Mouse (Mus musculus) brain, embryonic 14.5 days (tissue): Measurements from ENCODE around the gene Pdzrn4.

Experiments used
- CTCF ChIP-seq: fragments of 200-500 bp; IDR thresholded peaks from 2 replicates; pipeline ENCODE4 v1.5.1; 2012; ENCODE audit warnings: inconsistent platforms, mild to moderate bottlenecking, moderate library complexity, borderline replicate concordance; ENCODE audit not compliant: insufficient read depth, insufficient read length; ENCODE audit errors: extremely low read depth
- POLR2A ChIP-seq: fragments of 200-500 bp; IDR thresholded peaks from 2 replicates; pipeline ENCODE4 v1.6.1; 2012; ENCODE audit warnings: mild to moderate bottlenecking, inconsistent platforms, borderline replicate concordance; ENCODE audit not compliant: poor library complexity, insufficient read depth, insufficient read length, severe bottlenecking; ENCODE audit errors: extremely low read depth

DNA sequence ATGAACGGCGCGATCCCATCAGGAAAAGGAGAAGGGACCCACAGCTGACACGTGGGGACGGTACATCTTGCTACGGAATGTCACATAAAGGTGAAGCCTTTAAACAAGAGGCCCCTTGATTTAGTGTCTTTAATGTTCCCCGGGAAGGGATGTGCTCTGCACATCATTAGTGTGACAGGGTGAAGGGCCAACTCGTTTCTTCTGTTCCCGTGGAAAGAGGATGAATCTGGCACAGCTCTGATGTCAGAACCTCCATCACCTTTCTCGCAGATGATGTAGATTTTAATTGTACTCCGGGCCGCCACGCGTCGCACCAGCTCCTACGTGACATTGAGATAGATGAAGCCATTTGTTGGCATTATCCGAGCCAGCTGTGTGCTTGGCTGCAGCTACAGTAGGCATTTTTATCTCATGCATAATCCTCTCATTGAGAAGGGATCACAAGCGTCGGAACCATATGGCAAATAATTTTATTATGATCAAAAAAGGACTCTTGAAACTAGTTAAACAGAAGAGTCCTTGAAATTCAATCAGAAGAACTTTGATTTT, 124.1 kb downstream of the Pdzrn4 start:
- no peak for TF ChIP-seq POLR2A
- no peak for TF ChIP-seq CTCF
